ENCODE assay signal across 19 mouse cellular contexts in genomic region chr11:104631306-104631705, GRCm38 (mm10). TPM values are rescaled to one million over a fixed set of nuclear protein-coding genes. Genes with fewer than 3 reads are reported as not detected.
DNase-seq lines count a peak whose midpoint lies in the region; ATAC-seq and TF ChIP-seq lines count a peak whose summit lies in the region.
"Had no signal": no experiment of that assay in that cellular context is flagged by ENCODE, and none has a peak within 500 bp of the region (broad histone marks: within the 10 kb centered on the region; RNA-seq: fewer than 3 reads in every experiment).

No protein-coding gene starts in this region.

- no peak overlapping the region for H3K27ac ChIP-seq in lung, postnatal 0 days (ENCODE audit: low read length)
- H3K27ac ChIP-seq in embryonic fibroblast, embryonic 13.5 days (ENCODE audit: insufficient read depth, low read length) = peak overlapping the region; percentile 29; the same call in 1 of the 2 replicates
- H3K27ac ChIP-seq: embryonic facial prominence, embryonic 12.5 days; forebrain, embryonic 10.5 days; heart, adult 2 months; limb, embryonic 10.5 days; liver, embryonic 14.5 days; midbrain, embryonic 15.5 days; neural tube, embryonic 13.5 days had no signal

- no peaks in the 10 kb centered on the region for H3K27me3 ChIP-seq in lung, postnatal 0 days (replicated peaks; ENCODE audit: insufficient read depth, low read length)
- H3K27me3 ChIP-seq: embryonic facial prominence, embryonic 12.5 days; midbrain, embryonic 15.5 days; neural tube, embryonic 13.5 days had no signal

- no peak overlapping the region for H3K4me3 ChIP-seq in lung, postnatal 0 days (ENCODE audit: low read depth, low read length)
- no peak overlapping the region for H3K4me3 ChIP-seq in lung, adult 2 months (replicated peaks; ENCODE audit: extremely low read depth, low read depth, low read length)
- no peak overlapping the region for H3K4me3 ChIP-seq in embryonic fibroblast, embryonic 13.5 days (ENCODE audit: insufficient read depth, low read length)
- H3K4me3 ChIP-seq: embryonic facial prominence, embryonic 12.5 days; forebrain, embryonic 10.5 days; heart, adult 2 months; limb, embryonic 10.5 days; midbrain, embryonic 15.5 days; neural tube, embryonic 13.5 days had no signal

- 47% methylated on average over 1 of the region's 1 CpGs for WGBS in lung, postnatal 0 days
- 48% methylated on average over 1 of the region's 1 CpGs for WGBS in lung, adult 2 months

- no peaks in the 10 kb centered on the region for H3K9me3 ChIP-seq in lung, postnatal 0 days (ENCODE audit: low read length)
- H3K9me3 ChIP-seq: embryonic facial prominence, embryonic 12.5 days; forebrain, embryonic 10.5 days; limb, embryonic 10.5 days; midbrain, embryonic 15.5 days; neural tube, embryonic 13.5 days had no signal

- DNase-seq in adrenal gland, adult (ENCODE audit: inconsistent age in 2 of 2, low spot score in 1 of 2) = peak; percentile 24 to 64
- no peak for DNase-seq in adrenal gland, postnatal 4 days (ENCODE audit: low spot score in 2 of 2)
- DNase-seq in lung, postnatal 0 days (ENCODE audit: low spot score) = no peak
- no peak for DNase-seq in lung, adult 2 months
- peak; percentile 84 for DNase-seq in A20 (ENCODE audit: low read depth, low spot score)
- no peak for DNase-seq in gastrocnemius, postnatal 14 days
- DNase-seq in left cerebral cortex, adult 9 months (ENCODE audit: low spot score in 2 of 2) = no peak
- DNase-seq: cerebellum, postnatal 36 days; heart, adult 2 months; kidney, postnatal 25 days; right cerebral cortex, adult 18-20 months had no signal

- no peak for TF ChIP-seq POLR2A in lung, adult 2 months (IDR thresholded peaks at IDR 0.05; ENCODE audit: borderline replicate concordance, extremely low read depth, low read depth, low read length)
- TF ChIP-seq POLR2A in embryonic fibroblast, embryonic 13.5 days (IDR thresholded peaks at IDR 0.05; ENCODE audit: low read depth, low read length) = no peak

- no peaks in the 10 kb centered on the region for H3K36me3 ChIP-seq in lung, postnatal 0 days (ENCODE audit: insufficient read depth, low read length)
- H3K36me3 ChIP-seq: embryonic facial prominence, embryonic 12.5 days; forebrain, embryonic 10.5 days; limb, embryonic 10.5 days; midbrain, embryonic 15.5 days; neural tube, embryonic 13.5 days had no signal

- intact Hi-C loops in gastrocnemius, postnatal 14 days (cut with DNase I; ENCODE audit: low total_unique reads) = no loop called here

- peak; percentile 43 for ATAC-seq in lung, postnatal 0 days
- ATAC-seq: hindbrain, embryonic 16.5 days; midbrain, embryonic 15.5 days had no signal

- H3K4me2 ChIP-seq in lung, postnatal 0 days (replicated peaks; ENCODE audit: low read depth, low read length) = no peak overlapping the region
- H3K4me2 ChIP-seq: embryonic facial prominence, embryonic 12.5 days; midbrain, embryonic 15.5 days; neural tube, embryonic 13.5 days had no signal

- 0 out of 2 replicates have a peak, but pooled peaks have one; percentile 17 for TF ChIP-seq EP300 in lung, postnatal 0 days (IDR thresholded peaks at IDR 0.05)

- H3K9ac ChIP-seq in lung, postnatal 0 days (replicated peaks; ENCODE audit: low read depth) = no peak overlapping the region
- H3K9ac ChIP-seq: embryonic facial prominence, embryonic 12.5 days; liver, embryonic 14.5 days; midbrain, embryonic 15.5 days; neural tube, embryonic 13.5 days had no signal

- H3K4me1 ChIP-seq in lung, postnatal 0 days (ENCODE audit: insufficient read depth, low read depth, low read length) = no peaks in the 10 kb centered on the region
- no peaks in the 10 kb centered on the region; the same call in 1 of the 2 replicates for H3K4me1 ChIP-seq in lung, adult 2 months (ENCODE audit: control insufficient read depth, insufficient read depth, low read length)
- H3K4me1 ChIP-seq in embryonic fibroblast, embryonic 13.5 days (ENCODE audit: control insufficient read depth, insufficient read depth, low read length) = peaks cover 10% of the 10 kb centered on the region
- H3K4me1 ChIP-seq: embryonic facial prominence, embryonic 12.5 days; midbrain, embryonic 15.5 days; neural tube, embryonic 13.5 days had no signal

- TF ChIP-seq CTCF in lung, postnatal 0 days (IDR thresholded peaks at IDR 0.05) = no peak
- TF ChIP-seq CTCF in lung, adult 2 months (IDR thresholded peaks at IDR 0.05; ENCODE audit: insufficient read depth, low read length) = no peak
- TF ChIP-seq CTCF in embryonic fibroblast, embryonic 13.5 days (IDR thresholded peaks at IDR 0.05; ENCODE audit: borderline replicate concordance, insufficient read depth, low read length) = no peak

RNA-seq across cellular contexts. Expression of gene Itgb3, which starts 23.5 kb away (rescaled TPM):
- 10 to 100 TPM; 12.9 to 16.6 TPM for total RNA-seq in adrenal gland, postnatal 4 days (2021)
- polyA plus RNA-seq in lung, postnatal 0 days (2015; fragmentation: Nextera tagmentation; extraction: Ambion mirVana) = 6.9 and 7.1 TPM in 2 replicates
- 9.3 and 16.2 TPM in 2 replicates for polyA plus RNA-seq in lung, adult 2 months (2012; rRNA removed)
- polyA plus RNA-seq in embryonic fibroblast, embryonic 13.5 days (2011; ENCODE audit: insufficient read length, low read depth, missing spikeins) = 19.2 and 28.9 TPM in 2 replicates
- total RNA-seq in gastrocnemius, postnatal 14 days (2021) = 1 to 10 TPM; 2.2 to 4.0 TPM

RNA-seq across cellular contexts. Expression of gene Gm11639, which starts 54.2 kb away (rescaled TPM):
- total RNA-seq in adrenal gland, postnatal 4 days (2021) = under 1 TPM; 0.06 to 0.11 TPM
- 0.01 TPM in 2 replicates for polyA plus RNA-seq in lung, postnatal 0 days (2015; fragmentation: Nextera tagmentation; extraction: Ambion mirVana)
- polyA plus RNA-seq in lung, adult 2 months (2012; rRNA removed) = not detected in 2 replicates
- polyA plus RNA-seq in embryonic fibroblast, embryonic 13.5 days (2011; ENCODE audit: insufficient read length, low read depth, missing spikeins) = 0.04 TPM in 1 of 2 replicates, not detected in the other
- total RNA-seq in gastrocnemius, postnatal 14 days (2021) = under 1 TPM; 0.02 TPM
- polyA plus RNA-seq: forebrain, embryonic 10.5 days; heart, adult 2 months; limb, embryonic 10.5 days; neural tube, embryonic 13.5 days had no signal

Comparison
In these comparisons a context has a peak if more than half of its experiments do, and no peak if none do; other contexts are left out.
1. DNase-seq: peak in adrenal gland, adult (2 of 2) and A20 (single experiment); none in adrenal gland, postnatal 4 days (0 of 2), lung, postnatal 0 days (single experiment), lung, adult 2 months (single experiment), gastrocnemius, postnatal 14 days (single experiment) and left cerebral cortex, adult 9 months (0 of 2).